Mouse (Mus musculus) megakaryocyte, adult 5-6 weeks (primary cell): Measurements from ENCODE around the gene Slco1b2. TPM values are rescaled to one million over a fixed set of nuclear protein-coding genes. Genes with fewer than 3 reads are reported as not detected.
"Not testable (repeated sequence)": the region's sequence is repeated elsewhere in the genome, so short reads cannot be mapped to it uniquely, and the experiment has no call there.

ENCODE experiments used
- ATAC-seq: 2 replicates; pipeline ENCODE4 v1.8.0; 2016; ENCODE audit warnings: mild to moderate bottlenecking, inconsistent platforms; ENCODE audit not compliant: poor library complexity, severe bottlenecking
- total RNA-seq, 2 experiments: library from RNA; stranded (forward) in 1 of 2; stranded (reverse) in 1 of 2; fragments of 153-499, 151-499 nt in 1 of 2; fragments of 221-1000, 200-1000 nt in 1 of 2; gene quantifications; 2 replicates each; pipeline versions ENCODE4 v1.2.3 to v1.2.4; 2015 to 2017

Slco1b2 gene
- total RNA-seq (2015) (not detected in 2 replicates), total RNA-seq (2017) (not detected in 2 replicates)

GRCm38 (mm10) chr6:141629291-141629690 is at the start of gene Slco1b2:
Gene Slco1b2, plus strand, starts transcription at chr6:141629518.
- no peak for ATAC-seq

- ATAC-seq = no peak
These were observed 44.4 kb upstream of the Slco1b2 start for GRCm38 (mm10) chr6:141584791-141585403.

- no peak for ATAC-seq
These were observed 39.3 kb upstream of the Slco1b2 start for GRCm38 (mm10) chr6:141590002-141590401.

GRCm38 (mm10) chr6:141590598-141591200 is 38.6 kb upstream of the Slco1b2 start:
- ATAC-seq = not testable (repeated sequence)

- no peak for ATAC-seq
These were observed 33.2 kb upstream of the Slco1b2 start for GRCm38 (mm10) chr6:141596081-141596480.

- ATAC-seq = no peak
These were observed 32.3 kb upstream of the Slco1b2 start for GRCm38 (mm10) chr6:141597037-141597436.

- no peak for ATAC-seq
These were observed 28.4 kb upstream of the Slco1b2 start for GRCm38 (mm10) chr6:141600940-141601339.

- no peak for ATAC-seq
These were observed 18.5 kb upstream of the Slco1b2 start for GRCm38 (mm10) chr6:141610702-141611260.

- ATAC-seq = no peak
These were observed 15.3 kb upstream of the Slco1b2 start for GRCm38 (mm10) chr6:141614017-141614416.

GRCm38 (mm10) chr6:141615348-141615747 is 14.0 kb upstream of the Slco1b2 start:
- ATAC-seq = no peak

GRCm38 (mm10) chr6:141632935-141633334 is 3.6 kb downstream of the Slco1b2 start:
- no peak for ATAC-seq

GRCm38 (mm10) chr6:141635250-141635649 is 5.9 kb downstream of the Slco1b2 start:
- ATAC-seq = no peak

- ATAC-seq = no peak
These were observed 11.3 kb downstream of the Slco1b2 start for GRCm38 (mm10) chr6:141640639-141641038.

GRCm38 (mm10) chr6:141687008-141687407 is 57.7 kb downstream of the Slco1b2 start:
- no peak for ATAC-seq

GRCm38 (mm10) chr6:141691246-141691645 is 61.9 kb downstream of the Slco1b2 start:
- no peak for ATAC-seq

Other genes starting within 250 kb of the Slco1b2 start
- not detected in 2 replicates for gene Slco1c1, start 105.2 kb upstream of the Slco1b2 start, total RNA-seq (2015)
- gene Slco1c1, start 105.2 kb upstream of the Slco1b2 start, total RNA-seq (2017) = not detected in 2 replicates
- not detected in 2 replicates for gene Gm5724, start 144.3 kb downstream of the Slco1b2 start, total RNA-seq (2015)
- not detected in 2 replicates for gene Gm5724, start 144.3 kb downstream of the Slco1b2 start, total RNA-seq (2017)
- not detected in 2 replicates for gene Slco1a4, start 226.7 kb downstream of the Slco1b2 start, total RNA-seq (2015)
- not detected in 2 replicates for gene Slco1a4, start 226.7 kb downstream of the Slco1b2 start, total RNA-seq (2017)